8 mouse cellular contexts compared by ENCODE assay signal in the genomic region with DNA sequence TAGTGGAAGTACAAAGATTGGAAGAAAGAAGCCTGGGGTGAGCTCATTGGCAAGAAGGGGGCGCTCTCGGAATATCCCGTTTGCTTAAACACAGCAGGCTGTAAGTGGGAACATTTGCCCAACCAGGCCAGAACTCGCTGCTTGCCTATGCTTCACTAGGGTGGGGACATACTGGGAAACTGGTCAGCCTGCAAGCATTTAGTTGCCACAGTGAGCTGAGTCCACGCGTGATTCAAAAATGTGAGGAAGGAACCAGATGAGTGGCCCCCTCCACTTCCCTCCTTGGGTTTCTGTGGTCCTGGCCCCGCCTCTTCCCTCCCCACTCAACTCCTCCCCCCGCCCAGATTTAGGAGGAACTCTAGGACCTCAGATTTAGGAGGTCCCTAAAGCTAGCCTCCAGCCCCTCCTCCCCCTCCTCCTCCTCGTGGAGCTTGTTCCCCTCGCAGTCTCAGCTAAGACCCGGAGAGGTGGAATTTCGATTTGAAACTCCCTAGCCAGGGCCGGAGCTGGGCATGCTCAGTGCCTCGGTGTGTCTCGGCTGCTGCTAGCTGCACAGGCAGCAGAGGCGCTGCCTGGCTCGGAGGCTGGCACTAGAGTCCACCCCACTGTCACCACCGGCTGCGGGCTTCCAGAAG. TPM values are rescaled to one million over a fixed set of nuclear protein-coding genes. Genes with fewer than 3 reads are reported as not detected.
DNase-seq lines count a peak whose midpoint lies in the region; ATAC-seq and TF ChIP-seq lines count a peak whose summit lies in the region.

A gene (plus strand): TSS at position 369 of the 635 bp plus-strand sequence.

- no peaks in the 10 kb centered on the region for H3K9me3 ChIP-seq in liver, embryonic 16.5 days (replicated peaks; ENCODE audit: control insufficient read depth, low read length)
- no peaks in the 10 kb centered on the region for H3K9me3 ChIP-seq in neural tube, embryonic 14.5 days (ENCODE audit: control insufficient read depth, low read length)

- no peak within 1 kb of the TSS for H3K9ac ChIP-seq in liver, embryonic 16.5 days (ENCODE audit: low read depth, low read length)
- H3K9ac ChIP-seq in neural tube, embryonic 14.5 days (replicated peaks; ENCODE audit: low read depth, low read length) = peak within 1 kb of the TSS; percentile 74

- WGBS in liver, embryonic 16.5 days (ENCODE audit: insufficient replicate concordance) = 1% methylated on average over 19 of the region's 19 CpGs
- under 1% methylated on average over 19 of the region's 19 CpGs for WGBS in neural tube, embryonic 14.5 days

- no peak within 1 kb of the TSS for H3K27ac ChIP-seq in embryonic fibroblast, embryonic 13.5 days (ENCODE audit: insufficient read depth, low read length)
- H3K27ac ChIP-seq in layer of hippocampus, adult 2 months = peak within 1 kb of the TSS; percentile 88
- no peak within 1 kb of the TSS for H3K27ac ChIP-seq in liver, embryonic 16.5 days (ENCODE audit: low read length)
- peak within 1 kb of the TSS; percentile 80 for H3K27ac ChIP-seq in neural tube, embryonic 14.5 days (ENCODE audit: low read depth, low read length)

- peak within 1 kb of the TSS; percentile 22; the same call in 1 of the 2 replicates for H3K4me3 ChIP-seq in embryonic fibroblast, embryonic 13.5 days (ENCODE audit: insufficient read depth, low read length)
- H3K4me3 ChIP-seq in layer of hippocampus, adult 2 months = peak within 1 kb of the TSS; percentile 75
- peak within 1 kb of the TSS; percentile 5; the same call in 1 of the 2 replicates for H3K4me3 ChIP-seq in liver, embryonic 16.5 days (ENCODE audit: low read depth, low read length)
- H3K4me3 ChIP-seq in neural tube, embryonic 14.5 days (ENCODE audit: low read depth, low read length) = peak within 1 kb of the TSS; percentile 59

- no peak for TF ChIP-seq CTCF in embryonic fibroblast, embryonic 13.5 days (IDR thresholded peaks at IDR 0.05; ENCODE audit: borderline replicate concordance, insufficient read depth, low read length)
- TF ChIP-seq CTCF in layer of hippocampus, adult 2 months (conservative IDR thresholded peaks at IDR 0.05) = peak; percentile 75

- peak; percentile 5 for DNase-seq in 3134 (ENCODE audit: extremely low read depth, insufficient read length, low spot score)
- DNase-seq in adrenal gland, postnatal 4 days (ENCODE audit: low spot score in 2 of 2) = peak in 1 of 2 experiments; percentile 8
- DNase-seq in layer of hippocampus, adult 2 months (ENCODE audit: low spot score in 2 of 2) = peak; percentile 90 to 93
- DNase-seq in T-cell, adult 2 months (ENCODE audit: low spot score) = no peak

- H3K27me3 ChIP-seq in liver, embryonic 16.5 days (ENCODE audit: control insufficient read depth, insufficient read depth, low read depth, low read length) = peaks cover 2% of the 10 kb centered on the region; the same call in 1 of the 2 replicates
- H3K27me3 ChIP-seq in neural tube, embryonic 14.5 days (ENCODE audit: control insufficient read depth, insufficient read depth, low read length) = no peaks in the 10 kb centered on the region

- H3K36me3 ChIP-seq in liver, embryonic 16.5 days (ENCODE audit: control insufficient read depth, insufficient read depth) = no peaks in the 10 kb centered on the region
- H3K36me3 ChIP-seq in neural tube, embryonic 14.5 days (ENCODE audit: control insufficient read depth, insufficient read depth, low read length) = no peaks in the 10 kb centered on the region

- peak; percentile 65 to 81 for ATAC-seq in hematopoietic stem cell, adult 5-6 weeks (replicated peaks in 1 of 2; ENCODE audit: insufficient read depth in 1 of 2, low FRiP score in 2 of 2, low TSS enrichment in 1 of 2, low read depth in 1 of 2, poor library complexity in 2 of 2, severe bottlenecking in 2 of 2)
- ATAC-seq in liver, embryonic 16.5 days (ENCODE audit: low read depth) = no peak; the same call in 1 of the 2 replicates
- ATAC-seq in neural tube, embryonic 14.5 days (ENCODE audit: low read depth) = peak; percentile 97

- no peaks in the 10 kb centered on the region; the same call in 1 of the 2 replicates for H3K4me1 ChIP-seq in embryonic fibroblast, embryonic 13.5 days (ENCODE audit: control insufficient read depth, insufficient read depth, low read length)
- no peaks in the 10 kb centered on the region for H3K4me1 ChIP-seq in liver, embryonic 16.5 days (ENCODE audit: control insufficient read depth, low read depth, low read length)
- H3K4me1 ChIP-seq in neural tube, embryonic 14.5 days (ENCODE audit: control insufficient read depth, insufficient read depth, low read length) = no peaks in the 10 kb centered on the region; the same call in 1 of the 2 replicates

- TF ChIP-seq POLR2A in embryonic fibroblast, embryonic 13.5 days (IDR thresholded peaks at IDR 0.05; ENCODE audit: low read depth, low read length) = no peak

- H3K4me2 ChIP-seq in liver, embryonic 16.5 days (ENCODE audit: low read depth, low read length) = peak within 1 kb of the TSS; percentile 44
- H3K4me2 ChIP-seq in neural tube, embryonic 14.5 days (ENCODE audit: low read depth, low read length) = peak within 1 kb of the TSS; percentile 60

RNA-seq across cellular contexts. Expression of the gene that starts here (rescaled TPM):
- total RNA-seq in adrenal gland, postnatal 4 days (2021) = 10 to 100 TPM; 12.1 to 12.9 TPM
- 0.56 TPM in 1 of 2 replicates, not detected in the other for polyA plus RNA-seq in embryonic fibroblast, embryonic 13.5 days (2011; ENCODE audit: insufficient read length, low read depth, missing spikeins)
- 1.5 TPM in 1 of 2 replicates, not detected in the other for total RNA-seq in hematopoietic stem cell, adult 5-6 weeks (2017)
- total RNA-seq in layer of hippocampus, adult 2 months (2021) = 10 to 100 TPM; 17.0 TPM
- 0.22 and 0.25 TPM in 2 replicates for polyA plus RNA-seq in liver, embryonic 16.5 days (2015; fragmentation: Nextera tagmentation; extraction: Ambion mirVana)
- polyA plus RNA-seq in neural tube, embryonic 14.5 days (2014; fragmentation: Nextera tagmentation; extraction: Ambion mirVana) = 30.4 and 45.1 TPM in 2 replicates

Comparison
In these comparisons a context has a peak if more than half of its experiments do, and no peak if none do; other contexts are left out.
1. RNA of the gene that starts here (polyA plus RNA-seq): 30.4 to 45.1 TPM in neural tube, embryonic 14.5 days; 0.56 TPM in embryonic fibroblast, embryonic 13.5 days and 0.22 to 0.25 TPM in liver, embryonic 16.5 days; every median in the first group is over 10 times any median in the second.
2. H3K27ac ChIP-seq: peak in layer of hippocampus, adult 2 months (single experiment) and neural tube, embryonic 14.5 days (single experiment); none in embryonic fibroblast, embryonic 13.5 days (single experiment) and liver, embryonic 16.5 days (single experiment).
3. H3K4me3 ChIP-seq: peak in every context shown above with its lines; median percentile 75 in layer of hippocampus, adult 2 months; 59 in neural tube, embryonic 14.5 days; 22 in embryonic fibroblast, embryonic 13.5 days; 5 in liver, embryonic 16.5 days.